Mouse (Mus musculus) limb, embryonic 11.5 days (tissue): ENCODE results near the gene Pfkm. TPM values are rescaled to one million over a fixed set of nuclear protein-coding genes. Genes with fewer than 3 reads are reported as not detected.

Experiments used
- ATAC-seq: fragments of 200-750 bp; cut with Nextera tagmentation; 2 replicates; pipeline ENCODE4 v1.8.0; 2017; ENCODE audit warnings: low read depth; ENCODE audit not compliant: insufficient number of reproducible peaks, low FRiP score, low TSS enrichment
- DNase-seq: peaks from one replicate; pipeline ENCODE4 v3.0.0-alpha.2; 2015; ENCODE audit warnings: low spot score
- H3K27ac ChIP-seq: fragments of 300-500 bp; sonication (generic); replicated peaks from 2 replicates; pipeline ENCODE4 v1.5.1; 2014; ENCODE audit warnings: low read depth, mild to moderate bottlenecking, low read length
- H3K27me3 ChIP-seq: fragments of 300-500 bp; sonication (generic); 2 replicates; pipeline ENCODE4 v1.6.1; 2014; ENCODE audit warnings: mild to moderate bottlenecking, low read length, mixed read lengths; ENCODE audit not compliant: control insufficient read depth, insufficient read depth
- H3K36me3 ChIP-seq: fragments of 300-500 bp; sonication (generic); 2 replicates; pipeline ENCODE4 v1.6.1; 2014; ENCODE audit warnings: mild to moderate bottlenecking, low read length, moderate library complexity, mixed read lengths; ENCODE audit not compliant: control insufficient read depth, insufficient read depth
- H3K4me1 ChIP-seq: fragments of 300-500 bp; sonication (generic); 2 replicates; pipeline ENCODE4 v1.6.1; 2014; ENCODE audit warnings: low read length, mixed read lengths; ENCODE audit not compliant: control insufficient read depth, insufficient read depth
- H3K4me2 ChIP-seq: fragments of 300-500 bp; sonication (generic); 2 replicates; pipeline ENCODE4 v1.6.1; 2014; ENCODE audit warnings: low read depth, mild to moderate bottlenecking, moderate library complexity; ENCODE audit not compliant: severe bottlenecking
- H3K4me3 ChIP-seq: fragments of 300-500 bp; sonication (generic); 2 replicates; pipeline ENCODE4 v1.5.1; 2014; ENCODE audit warnings: low read depth, low read length
- H3K9ac ChIP-seq: fragments of 300-500 bp; sonication (generic); 2 replicates; pipeline ENCODE4 v1.6.1; 2014; ENCODE audit warnings: mild to moderate bottlenecking, low read length
- H3K9me3 ChIP-seq: fragments of 300-500 bp; sonication (generic); 2 replicates; pipeline ENCODE4 v1.6.1; 2016; ENCODE audit warnings: low read length; ENCODE audit not compliant: control insufficient read depth
- WGBS: fragments of 180-500 bp; shearing (Covaris S2); extraction: QIAGEN DNeasy Blood & Tissue Kit; methylation state at CpG from one replicate; pipeline ENCODE4 v1.1.7; 2014; 5-methylcytosine and 5-hydroxymethylcytosine counted together
- polyA plus RNA-seq: library from polyadenylated mRNA; unstranded; fragments of >200 nt; fragmentation: Nextera tagmentation; extraction: Ambion mirVana; gene quantifications from 2 replicates; pipeline ENCODE4 v1.2.1, GENCODE M21; 2014

Gene Pfkm
- polyA plus RNA-seq, 1 experiment from 2014 or later: 39.7 TPM

- Histone ChIP-seq H3K9me3 (no peaks in the 10 kb centered on the region), H3K36me3 (no peaks in the 10 kb centered on the region), H3K4me3 (no peak overlapping the region), H3K4me1 (0 out of 2 replicates have a peak, but pooled peaks cover 2% of the 10 kb centered on the region), H3K9ac (no peak overlapping the region), H3K27ac (no peak overlapping the region), H3K27me3 (no peaks in the 10 kb centered on the region; the same call in 1 of the 2 replicates), H3K4me2 (no peak overlapping the region)
- no peak for DNase-seq
- 52% methylated on average over 4 of the region's 4 CpGs for WGBS
- ATAC-seq: no peak
These were observed 70.2 kb downstream of the Pfkm start for GRCm38 (mm10) chr15:98162561-98162960.

GRCm38 (mm10) chr15:98165525-98165924 is 73.1 kb downstream of the Pfkm start, which contains the start of gene Asb8:
TSS of gene Asb8 (minus strand) at chr15:98165625.
- Histone ChIP-seq H3K27me3 (peaks cover 28% of the 10 kb centered on the region), H3K4me3 (no peak within 1 kb of the TSS), H3K36me3 (no peaks in the 10 kb centered on the region), H3K4me1 (peaks cover 10% of the 10 kb centered on the region; the same call in 1 of the 2 replicates), H3K9me3 (no peaks in the 10 kb centered on the region), H3K27ac (no peak within 1 kb of the TSS), H3K9ac (no peak within 1 kb of the TSS), H3K4me2 (no peak within 1 kb of the TSS)
- ATAC-seq: no peak
- WGBS: 79% methylated on average over 5 of the region's 5 CpGs
- no peak for DNase-seq

- Histone ChIP-seq H3K4me1 (peaks cover 10% of the 10 kb centered on the region; the same call in 1 of the 2 replicates), H3K4me3 (peak within 1 kb of the TSS; percentile 48), H3K9me3 (no peaks in the 10 kb centered on the region), H3K36me3 (no peaks in the 10 kb centered on the region), H3K27me3 (peaks cover 36% of the 10 kb centered on the region), H3K4me2 (peak within 1 kb of the TSS; percentile 94), H3K9ac (peak within 1 kb of the TSS; percentile 43), H3K27ac (no peak within 1 kb of the TSS)
- DNase-seq (no peak), ATAC-seq (no peak; the same call in 1 of the 2 replicates)
- 4% methylated on average over 17 of the region's 18 CpGs for WGBS
These were observed 74.7 kb downstream of the Pfkm start, which contains the start of gene Ccdc184 for GRCm38 (mm10) chr15:98166963-98167644. TSS of gene Ccdc184 (plus strand) at chr15:98167158.

- WGBS: 1% methylated on average over 69 of the region's 69 CpGs
These were observed 75.5 kb downstream of the Pfkm start for GRCm38 (mm10) chr15:98167645-98168621.

GRCm38 (mm10) chr15:98168622-98169004 is 76.2 kb downstream of the Pfkm start:
- ATAC-seq: no peak

More at GRCm38 (mm10) chr15:98167645-98168621, 75.5 kb downstream of the Pfkm start:
- H3K4me2 ChIP-seq: peak overlapping the region; percentile 94
- peaks cover 10% of the 10 kb centered on the region; the same call in 1 of the 2 replicates for H3K4me1 ChIP-seq
- H3K36me3 ChIP-seq: no peaks in the 10 kb centered on the region
- peak overlapping the region; percentile 48 for H3K4me3 ChIP-seq
- ATAC-seq: peak; percentile 89
- H3K27ac ChIP-seq: no peak overlapping the region
- H3K9me3 ChIP-seq: no peaks in the 10 kb centered on the region
- peak; percentile 90 for DNase-seq
- peaks cover 38% of the 10 kb centered on the region for H3K27me3 ChIP-seq
- peak overlapping the region; percentile 34; the same call in 1 of the 2 replicates for H3K9ac ChIP-seq

GRCm38 (mm10) chr15:98170365-98170764 is 78.0 kb downstream of the Pfkm start:
- ATAC-seq: no peak
- 51% methylated on average over 7 of the region's 7 CpGs for WGBS
- Histone ChIP-seq H3K4me1 (peaks cover 10% of the 10 kb centered on the region; the same call in 1 of the 2 replicates), H3K27ac (no peak overlapping the region), H3K27me3 (peaks cover 41% of the 10 kb centered on the region), H3K36me3 (no peaks in the 10 kb centered on the region), H3K4me2 (no peak overlapping the region), H3K9me3 (no peaks in the 10 kb centered on the region), H3K9ac (no peak overlapping the region), H3K4me3 (no peak overlapping the region)
- no peak for DNase-seq

More at GRCm38 (mm10) chr15:98168622-98169004, 76.2 kb downstream of the Pfkm start:
- Histone ChIP-seq H3K27me3 (peaks cover 41% of the 10 kb centered on the region), H3K36me3 (no peaks in the 10 kb centered on the region), H3K4me1 (peaks cover 10% of the 10 kb centered on the region; the same call in 1 of the 2 replicates), H3K4me2 (no peak overlapping the region), H3K27ac (no peak overlapping the region), H3K9me3 (no peaks in the 10 kb centered on the region), H3K4me3 (peak overlapping the region; percentile 48; the same call in 1 of the 2 replicates), H3K9ac (no peak overlapping the region; the same call in 1 of the 2 replicates)
- 6% methylated on average over 19 of the region's 19 CpGs for WGBS
- DNase-seq: no peak

- Histone ChIP-seq H3K9ac (no peak overlapping the region), H3K4me2 (no peak overlapping the region), H3K4me1 (peaks cover 10% of the 10 kb centered on the region; the same call in 1 of the 2 replicates), H3K4me3 (no peak overlapping the region), H3K27ac (no peak overlapping the region), H3K27me3 (peaks cover 41% of the 10 kb centered on the region), H3K9me3 (no peaks in the 10 kb centered on the region), H3K36me3 (no peaks in the 10 kb centered on the region)
- ATAC-seq (no peak), DNase-seq (no peak)
- 72% methylated on average over 9 of the region's 9 CpGs for whole genome bisulfite sequencing
These were observed 78.5 kb downstream of the Pfkm start for GRCm38 (mm10) chr15:98170917-98171316.

GRCm38 (mm10) chr15:98172113-98172512 is 79.7 kb downstream of the Pfkm start:
- Histone ChIP-seq H3K4me2 (no peak overlapping the region), H3K4me3 (no peak overlapping the region), H3K36me3 (no peaks in the 10 kb centered on the region), H3K4me1 (peaks cover 10% of the 10 kb centered on the region; the same call in 1 of the 2 replicates), H3K27ac (no peak overlapping the region), H3K9ac (no peak overlapping the region), H3K27me3 (peaks cover 41% of the 10 kb centered on the region), H3K9me3 (no peaks in the 10 kb centered on the region)
- ATAC-seq (no peak), DNase-seq (no peak)
- WGBS: 72% methylated on average over 5 of the region's 5 CpGs
